Mouse (Mus musculus) bone marrow, adult 2 months (tissue): ENCODE measurements at regions not wholly inside any gene's neighbourhood (a gene's known extent, or its start where the extent isn't known, plus 50 kb on each side); places are given as distances from the start of the nearest gene placed in this dataset.

ENCODE experiments used
- CTCF ChIP-seq: fragments of 200-500 bp; IDR thresholded peaks from 2 replicates; pipeline ENCODE4 v1.5.1; 2011; ENCODE audit warnings: low read length, control low read depth; ENCODE audit not compliant: control insufficient read depth, insufficient read depth
- POLR2A ChIP-seq: fragments of 200-500 bp; IDR thresholded peaks from 2 replicates; pipeline ENCODE4 v1.6.1; 2011; ENCODE audit warnings: low read depth, mild to moderate bottlenecking, control low read depth, low read length, borderline replicate concordance; ENCODE audit not compliant: control insufficient read depth

DNA sequence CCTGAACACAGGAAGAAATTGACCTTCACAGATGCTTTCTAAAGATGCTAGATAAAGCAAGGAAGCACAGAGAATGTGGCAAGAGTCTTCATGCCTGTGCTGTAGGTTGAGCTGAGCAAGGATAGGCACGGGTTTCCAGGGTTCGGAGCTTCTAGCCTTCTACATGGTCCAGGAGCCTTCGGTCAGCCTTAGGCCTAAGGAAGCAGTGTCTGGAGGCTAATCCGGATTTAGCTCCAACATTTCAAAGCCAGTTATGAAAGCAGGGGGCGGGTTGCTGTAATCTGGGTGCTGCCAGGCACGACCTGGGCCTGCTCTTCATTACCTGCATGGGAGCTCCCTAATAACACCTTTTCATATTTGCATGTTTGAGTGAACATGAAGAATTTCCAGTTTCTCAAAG, 97.5 kb upstream of the Gls start:
- TF ChIP-seq CTCF (no peak), POLR2A (no peak)
